Mouse (Mus musculus): ENCODE measurements around the gene Parp3.
"Not testable (repeated sequence)": the region's sequence is repeated elsewhere in the genome, so short reads cannot be mapped to it uniquely, and the experiment has no call there.

The Parp3 gene

DNA sequence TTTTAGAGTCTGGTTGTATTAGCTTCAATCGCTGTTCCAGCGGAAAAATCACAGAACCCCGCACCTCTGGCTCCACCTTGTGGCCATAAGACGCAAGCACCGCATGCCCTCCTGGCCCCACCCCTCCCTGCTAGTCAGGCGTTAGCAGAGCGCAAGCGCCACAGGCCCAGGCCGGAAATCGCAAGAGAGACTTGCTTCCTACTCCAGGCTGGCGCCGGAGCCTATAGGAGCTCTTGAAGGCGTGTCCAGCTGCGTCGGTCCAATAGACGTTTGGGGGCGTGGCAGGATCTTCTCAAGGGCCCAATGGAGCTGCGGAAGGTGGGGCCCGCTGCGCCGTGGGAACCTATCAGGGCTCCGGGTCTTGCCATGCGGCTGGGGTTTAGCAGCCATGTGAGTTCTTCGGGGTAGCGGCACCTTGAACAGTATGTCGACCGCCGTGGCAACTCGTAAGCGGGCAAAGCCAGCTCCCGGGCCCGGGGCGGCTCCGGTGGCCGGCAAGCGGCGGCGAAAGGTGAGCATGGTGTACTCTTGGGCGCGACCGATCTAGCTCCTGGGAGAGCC is at the start of gene Parp3:
Parp3 (minus strand) TSS at position 26 of the 561 bp plus-strand sequence.
- DNase-seq (ENCODE audit: low spot score), result peak; percentile 94

- no peak for DNase-seq (ENCODE audit: low spot score)
These were observed 43.2 kb upstream of the Parp3 start for GRCm38 (mm10) chr9:106519909-106520308.

GRCm38 (mm10) chr9:106519433-106519832 is 42.7 kb upstream of the Parp3 start:
- DNase-seq (ENCODE audit: low spot score), result no peak

DNA sequence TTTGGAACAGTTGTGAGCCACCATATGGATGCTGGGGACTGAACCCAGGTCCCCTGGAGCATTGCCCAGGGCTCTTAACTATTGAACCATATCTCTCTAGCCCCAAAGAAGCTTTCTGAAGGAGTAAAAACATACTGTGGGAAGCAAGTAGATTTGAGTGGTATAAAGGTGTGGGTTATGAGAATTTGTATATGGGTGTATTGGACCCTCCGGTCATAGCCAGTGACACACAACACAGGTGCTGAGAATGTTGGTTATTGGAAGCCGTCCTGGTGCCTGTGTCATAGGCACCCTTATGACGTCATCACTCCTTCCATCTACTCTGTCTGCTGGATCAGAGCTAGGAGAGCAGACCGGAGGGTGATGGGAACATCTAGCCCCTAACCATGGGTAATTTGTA is 37.5 kb upstream of the Parp3 start, which contains the start of gene Iqcf5:
Iqcf5 (plus strand) TSS at position 301 of the 400 bp plus-strand sequence.
- DNase-seq (ENCODE audit: low spot score), result no peak

DNA sequence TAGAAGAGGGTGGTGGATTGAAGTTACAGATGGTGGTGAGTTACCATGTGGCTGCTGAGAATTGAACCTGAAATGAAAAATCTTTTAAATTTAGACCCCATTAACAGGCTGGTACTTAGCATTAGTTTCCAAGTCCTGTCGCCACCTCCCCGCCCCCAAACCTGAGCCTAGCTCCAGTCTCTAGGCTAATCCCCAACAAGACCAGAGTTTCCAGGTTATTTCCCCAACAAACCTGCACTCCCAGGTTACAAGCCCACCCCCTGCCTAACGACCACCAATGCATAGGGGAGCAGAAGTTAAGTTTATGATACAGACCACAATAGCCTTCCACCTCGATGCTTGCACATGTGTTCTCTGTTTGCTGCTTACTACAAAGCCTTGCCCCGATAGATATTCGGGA is 36.8 kb upstream of the Parp3 start:
- DNase-seq (ENCODE audit: low spot score), result no peak

- no peak for DNase-seq (ENCODE audit: low spot score)
These were observed 36.1 kb upstream of the Parp3 start for GRCm38 (mm10) chr9:106512729-106513450.

- DNase-seq (ENCODE audit: low spot score), result no peak
These were observed 32.6 kb upstream of the Parp3 start for GRCm38 (mm10) chr9:106509356-106509755.

DNA sequence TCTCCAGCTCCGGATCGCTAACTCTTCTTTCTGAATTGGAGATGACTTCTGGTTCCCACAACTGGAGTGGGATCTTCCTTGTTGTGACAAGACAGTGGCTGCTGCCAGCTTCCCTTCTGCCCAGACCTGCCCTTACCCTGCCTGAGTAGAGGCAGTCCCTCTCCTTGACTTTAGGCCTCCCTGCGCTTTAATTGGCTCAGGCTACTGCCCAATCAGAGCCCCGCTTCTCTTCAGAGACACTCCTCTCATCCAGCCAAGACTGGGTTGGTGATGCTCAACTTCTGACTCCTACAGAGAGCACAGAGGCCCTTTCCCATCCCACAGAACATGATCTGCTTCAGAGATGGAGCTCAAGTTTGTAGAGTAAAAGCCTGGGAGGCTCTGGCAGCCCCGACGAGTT is 27.5 kb upstream of the Parp3 start:
- no peak for DNase-seq (ENCODE audit: low spot score)

DNA sequence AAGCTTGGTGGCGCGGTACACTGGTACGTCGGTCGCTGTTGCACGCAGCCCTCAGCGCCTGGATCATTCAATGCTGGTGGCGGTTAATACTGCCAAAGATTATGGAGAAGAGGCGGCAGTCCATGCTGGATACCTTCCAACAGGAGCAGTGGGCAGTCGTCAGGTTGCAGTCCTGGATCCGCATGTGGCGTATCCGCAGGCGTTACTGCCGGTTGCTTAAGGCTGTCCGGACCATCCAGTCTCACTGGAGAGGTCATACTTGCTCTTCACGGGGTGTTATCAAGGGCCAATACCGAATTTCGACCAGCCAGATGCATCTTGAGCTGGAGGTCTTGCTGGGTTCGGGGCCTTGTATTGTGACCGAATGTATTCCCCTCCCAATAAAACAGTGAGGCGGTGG is 25.1 kb upstream of the Parp3 start:
- no peak for DNase-seq (ENCODE audit: low spot score)

DNA sequence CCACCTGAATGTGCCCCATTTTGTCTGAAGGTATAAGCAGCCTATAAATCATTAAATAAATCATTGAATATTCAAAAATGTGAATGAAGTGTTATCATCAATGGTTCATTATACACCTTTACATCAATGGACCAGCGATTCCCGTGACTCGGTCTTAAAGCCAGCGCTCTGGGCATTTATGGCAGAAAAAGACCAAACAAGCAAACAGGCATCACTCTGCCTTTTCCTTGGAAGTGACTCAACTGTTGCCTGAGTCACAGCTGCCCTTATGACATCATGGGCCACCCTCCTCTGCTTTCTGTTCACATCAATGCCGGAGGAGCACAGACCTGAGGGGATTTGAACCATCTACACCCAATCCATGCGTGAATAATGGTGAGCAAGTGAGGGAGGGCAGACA is 22.9 kb upstream of the Parp3 start, which contains the start of gene Iqcf1:
Iqcf1 (plus strand) TSS at position 301 of the 400 bp plus-strand sequence.
- DNase-seq (ENCODE audit: low spot score), result no peak

DNA sequence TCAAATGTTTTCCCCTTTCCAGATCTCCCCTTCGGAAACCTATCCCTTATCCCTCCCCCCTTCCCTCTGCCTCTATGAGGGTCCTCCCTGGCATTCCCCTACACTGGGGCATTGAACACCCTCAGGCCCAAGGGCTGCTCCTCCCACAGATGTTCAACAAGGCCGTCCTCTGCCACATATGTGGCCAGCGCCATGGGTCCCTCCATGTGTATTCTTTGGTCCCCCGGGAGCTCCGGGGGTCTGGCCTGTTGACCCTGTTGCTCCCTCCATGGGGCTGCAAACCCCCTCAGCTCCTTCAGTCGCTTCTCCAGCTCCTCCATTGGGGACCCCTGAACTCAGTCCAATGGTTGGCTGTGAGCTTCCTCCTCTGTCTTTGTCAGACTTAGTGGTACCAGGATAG is 10.9 kb upstream of the Parp3 start:
- not testable (repeated sequence) for DNase-seq (ENCODE audit: low spot score)

- no peak for DNase-seq (ENCODE audit: low spot score)
These were observed 8.3 kb upstream of the Parp3 start for GRCm38 (mm10) chr9:106485076-106485475.

DNA sequence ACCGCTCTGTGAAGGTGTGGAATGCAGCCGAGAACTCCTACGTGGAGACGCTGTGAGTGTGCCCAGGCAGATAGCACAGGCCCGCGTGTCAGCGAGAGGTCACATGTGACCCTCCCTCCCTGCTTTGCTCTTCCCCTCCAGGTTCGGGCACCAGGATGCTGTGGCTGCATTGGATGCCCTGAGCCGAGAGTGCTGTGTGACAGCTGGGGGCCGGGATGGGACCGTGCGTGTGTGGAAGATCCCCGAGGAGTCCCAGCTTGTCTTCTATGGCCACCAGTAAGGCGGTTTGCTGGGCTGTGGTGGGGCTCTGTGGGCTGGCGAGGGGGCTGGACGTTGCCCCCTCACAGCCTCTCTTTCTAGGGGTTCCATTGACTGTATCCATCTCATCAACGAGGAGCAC is 6.9 kb upstream of the Parp3 start:
- no peak for DNase-seq (ENCODE audit: low spot score)

GRCm38 (mm10) chr9:106483136-106483535 is 6.4 kb upstream of the Parp3 start:
- DNase-seq (ENCODE audit: low spot score), result no peak

DNA sequence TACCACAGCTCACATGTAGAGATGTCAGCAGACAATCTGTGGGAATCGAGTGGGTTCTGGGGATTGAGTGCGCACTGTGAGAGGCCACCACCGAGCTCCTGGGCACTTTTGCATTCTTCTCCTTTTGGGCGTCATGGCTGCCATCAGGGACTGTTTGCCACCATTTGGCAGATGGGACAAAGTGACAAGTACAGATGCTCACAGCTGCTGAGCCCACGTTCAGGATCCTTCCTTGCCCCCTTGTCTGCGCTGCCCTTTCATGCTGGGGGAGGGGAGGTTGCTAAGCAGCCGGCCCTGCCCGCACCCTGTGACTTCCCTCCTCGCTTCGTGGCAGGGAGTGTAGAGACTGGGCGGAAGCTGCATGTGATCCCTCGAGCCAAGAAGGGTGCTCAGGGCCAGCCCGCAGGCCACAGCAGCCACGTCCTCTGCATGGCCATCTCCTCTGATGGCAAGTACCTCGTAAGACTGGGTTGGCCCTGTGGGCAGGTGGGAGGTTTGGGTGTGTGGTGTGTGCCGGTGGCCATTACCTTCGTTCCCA is 5.9 kb upstream of the Parp3 start:
- DNase-seq (ENCODE audit: low spot score), result no peak

DNA sequence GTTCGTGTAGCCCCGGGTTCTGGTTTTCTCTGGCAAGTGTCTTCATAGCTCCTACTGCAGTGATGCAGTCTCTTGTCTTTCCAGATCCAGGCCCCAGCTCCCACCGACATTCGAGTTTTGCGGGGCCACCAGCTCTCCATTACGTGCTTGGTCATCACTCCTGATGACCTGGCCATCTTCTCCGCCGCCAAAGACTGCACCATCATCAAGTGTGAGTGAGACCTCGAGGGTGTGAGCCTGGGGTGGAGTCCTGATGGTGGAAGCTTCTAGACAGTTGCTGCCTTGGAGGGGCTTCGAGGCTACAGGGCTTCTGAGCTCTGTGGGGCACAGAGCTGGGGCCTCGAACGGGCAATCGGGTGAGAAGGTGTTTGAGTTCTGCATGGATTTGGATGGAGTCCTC is 4.9 kb upstream of the Parp3 start:
- no peak for DNase-seq (ENCODE audit: low spot score)

DNA sequence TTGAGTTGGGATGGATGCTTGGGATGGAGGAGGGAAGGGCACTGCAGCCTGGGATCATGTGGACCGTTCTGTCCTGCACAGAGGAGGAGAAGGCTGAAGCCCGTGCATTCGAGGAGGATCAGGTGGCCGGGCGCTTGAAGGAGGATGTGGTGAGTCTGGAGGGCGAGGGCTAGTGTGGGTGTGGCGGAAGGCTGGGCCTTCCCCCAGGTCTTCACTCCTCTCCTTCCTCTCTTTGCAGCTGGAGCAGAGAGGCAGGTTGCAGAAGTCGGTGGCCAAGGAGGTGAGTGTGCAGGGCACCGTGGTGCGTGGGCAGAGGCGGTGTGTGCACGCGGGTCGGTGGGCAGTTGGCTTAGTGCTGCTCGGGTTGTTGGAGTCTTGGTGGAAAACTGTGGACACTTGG is 4.3 kb upstream of the Parp3 start:
- peak; percentile 4 for DNase-seq (ENCODE audit: low spot score)

DNA sequence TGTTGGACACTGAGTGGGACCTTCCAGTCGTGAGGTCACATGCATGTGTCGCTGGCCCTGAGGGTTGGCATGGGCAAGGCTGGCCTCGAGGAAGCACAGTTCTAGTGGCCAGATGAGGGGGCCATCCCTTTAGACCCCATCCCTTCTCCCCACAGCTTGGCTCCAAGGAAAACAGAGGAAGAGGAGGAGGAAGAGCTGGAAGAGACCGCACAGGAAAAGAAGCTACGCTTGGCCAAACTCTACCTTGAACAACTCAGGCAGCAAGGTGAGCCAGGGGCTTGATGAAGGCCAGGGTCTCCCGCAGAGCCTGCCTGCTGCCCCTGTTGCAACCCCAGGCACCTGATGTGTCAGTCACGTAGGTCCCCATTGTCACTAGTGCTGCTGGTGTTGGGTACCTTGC is 3.8 kb upstream of the Parp3 start:
- DNase-seq (ENCODE audit: low spot score), result peak; percentile 7

- peak; percentile 5 for DNase-seq (ENCODE audit: low spot score)
These were observed 1.4 kb upstream of the Parp3 start for GRCm38 (mm10) chr9:106478101-106478500.

GRCm38 (mm10) chr9:106477649-106478048 is 900 bp upstream of the Parp3 start:
- DNase-seq (ENCODE audit: low spot score), result no peak

DNA sequence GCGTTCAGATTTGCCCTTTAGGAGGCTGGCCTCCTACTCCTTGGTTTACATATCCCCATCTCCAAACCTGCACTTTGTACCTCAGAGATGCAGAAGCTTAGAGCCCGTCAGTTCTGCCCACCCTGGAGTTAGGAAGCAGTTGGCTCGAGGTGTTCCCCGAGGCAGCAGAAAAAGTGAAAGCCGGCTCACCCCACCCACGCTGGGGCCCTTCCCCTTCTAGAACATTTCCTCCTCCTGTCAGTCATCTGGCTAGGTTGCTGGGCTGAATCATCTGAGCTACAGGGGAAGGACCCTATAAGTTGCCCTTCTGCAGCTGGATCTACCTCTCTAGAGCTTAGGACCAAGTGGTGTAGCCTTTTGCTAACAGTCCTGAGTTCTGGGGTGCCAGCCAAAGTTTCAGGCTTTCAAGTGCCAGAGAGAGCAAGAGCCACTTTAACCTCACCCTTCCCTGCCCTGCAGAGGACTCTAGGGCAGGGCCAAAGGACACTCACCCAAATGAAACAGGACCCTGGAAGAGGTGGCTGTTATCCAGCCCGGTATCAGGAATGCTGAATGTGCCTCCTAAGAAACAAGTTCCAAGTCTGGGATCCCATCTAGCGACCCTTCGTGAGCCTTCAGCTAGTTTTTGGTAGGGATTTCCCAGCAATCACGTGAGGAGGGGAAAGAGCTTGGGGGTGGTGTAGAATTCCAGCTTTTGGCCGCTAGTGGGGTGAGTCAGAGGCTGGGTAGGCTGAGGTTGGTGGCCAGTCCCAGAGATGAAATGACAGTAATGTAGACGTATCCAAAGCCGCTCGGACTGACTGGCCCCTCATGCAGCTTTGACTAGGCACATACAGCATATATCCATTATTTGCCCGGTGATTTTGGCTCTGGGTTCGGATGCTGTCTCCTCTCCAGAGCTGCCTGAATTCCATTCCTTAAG is 486 bp downstream of the Parp3 start:
- peak; percentile 16 for DNase-seq (ENCODE audit: low spot score)

DNA sequence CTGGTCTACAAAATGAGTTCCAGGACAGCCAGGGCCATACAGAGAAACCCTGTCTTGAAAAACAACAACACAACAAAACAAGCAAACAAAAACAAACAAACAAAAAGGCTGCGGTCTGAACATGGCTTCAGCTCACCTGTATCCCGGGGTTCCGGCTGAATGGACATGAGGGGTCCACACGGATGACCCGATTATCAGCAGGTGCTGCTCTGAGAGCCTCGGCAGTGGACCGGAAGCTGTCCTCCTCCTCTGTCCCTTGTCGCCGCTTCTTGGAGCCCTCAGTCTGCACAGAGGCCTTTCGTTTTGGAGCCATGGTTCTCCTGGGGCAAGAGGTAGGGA is 1.1 kb downstream of the Parp3 start, which contains the start of gene Rrp9:
Rrp9 (plus strand) TSS at position 301 of the 339 bp plus-strand sequence.
- DNase-seq (ENCODE audit: low spot score), result peak; percentile 7

All from urinary bladder, postnatal 10 days (tissue).